Mouse (Mus musculus) lung, adult 2 months (tissue): Measurements from ENCODE around the gene Apex1. TPM values are rescaled to one million over a fixed set of nuclear protein-coding genes. Genes with fewer than 3 reads are reported as not detected.
"Not testable (repeated sequence)": the region's sequence is repeated elsewhere in the genome, so short reads cannot be mapped to it uniquely, and the experiment has no call there.

Experiments
- DNase-seq: peaks from one replicate; pipeline ENCODE4 v3.0.0; 2022
- H3K4me1 ChIP-seq: fragments of 200-500 bp; 2 replicates; pipeline ENCODE4 v1.6.1; 2011; ENCODE audit warnings: low read length; ENCODE audit not compliant: control insufficient read depth, insufficient read depth
- H3K4me3 ChIP-seq: fragments of 200-500 bp; replicated peaks from 2 replicates; pipeline ENCODE3; 2011; ENCODE audit warnings: low read depth, mild to moderate bottlenecking, control low read depth, low read length; ENCODE audit errors: extremely low read depth
- CTCF ChIP-seq: fragments of 200-500 bp; IDR thresholded peaks from 2 replicates; pipeline ENCODE4 v1.5.1; 2011; ENCODE audit warnings: mild to moderate bottlenecking, low read length, control low read depth; ENCODE audit not compliant: insufficient read depth
- POLR2A ChIP-seq: fragments of 200-500 bp; IDR thresholded peaks from 2 replicates; pipeline ENCODE4 v1.6.1; 2011; ENCODE audit warnings: low read depth, mild to moderate bottlenecking, control low read depth, low read length, borderline replicate concordance; ENCODE audit errors: extremely low read depth
- WGBS: fragments of 180-500 bp; shearing (Covaris S2); methylation state at CpG from one replicate; pipeline ENCODE4 v1.1.7; 2018; 5-methylcytosine and 5-hydroxymethylcytosine counted together
- polyA plus RNA-seq: library from polyadenylated mRNA; depleted of rRNA; stranded (reverse); fragments of >200 nt; gene quantifications from 2 replicates; pipeline ENCODE4 v1.2.3, GENCODE M21; 2012

The Apex1 gene
- polyA plus RNA-seq, 1 experiment, result 23.2 TPM

DNA sequence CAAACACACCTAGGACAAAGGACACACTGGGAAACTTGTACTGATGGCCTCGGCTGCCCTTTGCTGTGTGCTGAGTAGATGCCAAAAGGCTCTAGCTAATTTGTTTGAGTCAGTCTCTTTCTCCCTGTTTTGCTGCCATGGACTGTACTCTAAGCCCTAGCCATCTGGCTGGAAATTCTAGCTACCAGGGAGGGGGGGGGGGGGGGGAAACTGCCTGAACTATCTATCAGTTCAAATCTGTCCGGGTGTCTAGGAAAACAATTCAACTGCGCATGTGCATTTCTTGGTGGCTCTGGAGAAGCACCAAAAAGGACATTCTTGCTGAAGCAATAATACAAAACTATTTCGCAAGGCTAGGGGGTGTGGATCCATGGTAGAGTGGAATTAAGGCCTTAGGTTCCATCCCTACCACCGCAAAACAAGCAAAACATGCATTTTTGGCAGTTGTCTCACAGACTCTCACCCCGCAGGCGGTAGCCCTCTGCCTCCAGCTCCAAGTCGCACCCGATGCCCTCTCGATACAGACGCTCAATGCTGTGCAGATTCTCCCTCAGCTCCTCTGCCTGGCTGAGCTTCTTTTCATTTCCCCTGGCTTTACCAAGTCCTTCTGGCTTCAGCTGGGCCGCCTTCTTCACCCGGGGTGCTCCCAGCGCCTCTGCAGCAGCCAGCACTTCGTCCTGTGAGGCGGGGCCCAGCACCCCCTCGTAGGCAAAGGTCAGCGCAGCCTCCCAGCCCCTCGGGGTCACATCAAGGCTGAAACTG, 28.6 kb upstream of the Apex1 start:
- TF ChIP-seq POLR2A, result no peak
- no peak for TF ChIP-seq CTCF
- DNase-seq, result peak; percentile 48
- Histone ChIP-seq H3K4me3 (peak overlapping the region; percentile 53), H3K4me1 (peaks cover 7% of the 10 kb centered on the region; the same call in 1 of the 2 replicates)
- WGBS, result 18% methylated on average over 19 of the region's 19 CpGs

DNA sequence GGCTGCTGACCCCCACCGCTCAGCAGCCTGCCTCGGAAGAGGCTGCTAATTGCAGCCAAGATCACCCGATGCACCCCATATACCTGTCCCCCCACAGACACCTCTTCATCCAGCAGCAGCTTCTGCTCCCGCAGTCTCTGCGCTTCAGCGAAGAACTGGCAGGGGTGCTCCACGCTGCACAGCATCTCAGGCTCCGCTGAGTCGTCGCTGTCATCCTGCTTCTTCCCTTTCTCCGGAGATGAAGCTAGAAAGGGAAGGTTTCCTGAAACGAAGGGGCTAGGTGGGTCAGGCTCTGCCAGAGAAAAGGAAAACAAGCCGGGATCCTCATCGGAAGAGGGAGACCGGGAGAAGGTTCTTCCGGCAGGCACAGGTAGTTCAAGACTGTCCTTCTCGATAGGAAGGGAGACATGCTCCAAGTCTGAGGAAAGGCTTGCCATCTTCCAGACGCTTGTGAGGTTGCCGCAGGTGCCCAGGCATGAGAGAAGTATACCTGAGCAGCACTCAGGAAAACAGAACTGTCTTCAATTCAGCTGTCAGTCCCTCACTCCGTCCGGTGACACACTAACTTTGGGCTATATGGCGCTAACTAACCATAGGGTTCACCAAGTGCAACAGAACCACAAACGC, 27.9 kb upstream of the Apex1 start:
- Histone ChIP-seq H3K4me3 (peak overlapping the region; percentile 53), H3K4me1 (peaks cover 7% of the 10 kb centered on the region; the same call in 1 of the 2 replicates)
- DNase-seq, result peak; percentile 15
- TF ChIP-seq POLR2A (no peak), CTCF (no peak)
- WGBS, result 31% methylated on average over 23 of the region's 23 CpGs

GRCm38 (mm10) chr14:50897374-50897765, 27.4 kb upstream of the Apex1 start, which contains the start of gene Klhl33:
TSS of gene Klhl33 (minus strand) at chr14:50897507.
- peak within 1 kb of the TSS; percentile 53 for H3K4me3 ChIP-seq

DNA sequence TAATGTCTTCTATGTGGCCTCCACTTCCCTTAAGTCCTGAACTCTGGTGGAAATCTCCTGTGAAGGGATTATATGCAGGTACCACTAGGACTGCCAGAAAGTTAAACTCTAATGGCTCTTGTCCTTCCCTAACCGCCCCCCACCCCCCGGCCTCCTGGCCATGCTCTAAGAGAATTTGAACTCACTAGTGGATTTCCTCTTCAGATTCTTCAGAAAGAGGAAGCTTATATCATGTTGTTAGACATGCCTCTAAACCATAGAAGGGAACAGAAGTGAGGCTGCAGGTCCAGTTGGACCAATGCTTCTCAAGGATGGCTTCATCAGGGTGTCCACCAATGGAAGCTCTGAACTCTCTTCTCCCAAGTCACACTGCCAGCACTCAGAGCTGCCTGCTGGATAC, 26.8 kb upstream of the Apex1 start:
- not testable (repeated sequence) for DNase-seq, H3K4me1 ChIP-seq, H3K4me3 ChIP-seq
- WGBS, result 88% methylated on average over 2 of the region's 2 CpGs

More at GRCm38 (mm10) chr14:50897374-50897765, 27.4 kb upstream of the Apex1 start, which contains the start of gene Klhl33:
- H3K4me1 ChIP-seq, result peaks cover 7% of the 10 kb centered on the region; the same call in 1 of the 2 replicates
- DNase-seq, result peak; percentile 12
- WGBS, result 52% methylated on average over 7 of the region's 7 CpGs
- TF ChIP-seq CTCF (no peak), POLR2A (no peak)

- Histone ChIP-seq H3K4me1 (peaks cover 5% of the 10 kb centered on the region), H3K4me3 (peak overlapping the region; percentile 56)
- whole genome bisulfite sequencing, result 13% methylated on average over 26 of the region's 26 CpGs
- peak; percentile 46; the same call in 1 of the 2 replicates for TF ChIP-seq POLR2A
- peak; percentile 61 for TF ChIP-seq CTCF
- DNase-seq, result no peak
Observed at GRCm38 (mm10) chr14:50903973-50904827, 20.6 kb upstream of the Apex1 start.

DNA sequence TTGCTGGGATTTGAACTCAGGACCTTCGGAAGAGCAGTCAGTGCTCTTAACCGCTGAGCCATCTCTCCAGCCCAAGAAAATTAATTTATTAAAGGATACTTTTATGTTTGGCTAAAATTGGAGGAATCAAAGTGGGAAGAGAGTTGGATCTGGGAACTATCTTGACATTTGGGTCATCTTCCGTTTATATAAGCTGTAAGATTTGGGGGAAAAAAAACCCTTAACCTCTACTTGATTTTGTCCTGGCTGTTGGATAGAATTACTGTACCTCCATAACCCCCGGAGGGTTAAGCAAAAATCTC, 20.0 kb upstream of the Apex1 start:
- DNase-seq, result no peak
- TF ChIP-seq CTCF (no peak), POLR2A (no peak)
- H3K4me3 ChIP-seq, result no peak overlapping the region
- 91% methylated on average over 4 of the region's 4 CpGs for WGBS
- H3K4me1 ChIP-seq, result peaks cover 5% of the 10 kb centered on the region

- H3K4me3 ChIP-seq, DNase-seq, H3K4me1 ChIP-seq: not testable (repeated sequence)
Observed at GRCm38 (mm10) chr14:50905327-50905726, 19.4 kb upstream of the Apex1 start.

DNA sequence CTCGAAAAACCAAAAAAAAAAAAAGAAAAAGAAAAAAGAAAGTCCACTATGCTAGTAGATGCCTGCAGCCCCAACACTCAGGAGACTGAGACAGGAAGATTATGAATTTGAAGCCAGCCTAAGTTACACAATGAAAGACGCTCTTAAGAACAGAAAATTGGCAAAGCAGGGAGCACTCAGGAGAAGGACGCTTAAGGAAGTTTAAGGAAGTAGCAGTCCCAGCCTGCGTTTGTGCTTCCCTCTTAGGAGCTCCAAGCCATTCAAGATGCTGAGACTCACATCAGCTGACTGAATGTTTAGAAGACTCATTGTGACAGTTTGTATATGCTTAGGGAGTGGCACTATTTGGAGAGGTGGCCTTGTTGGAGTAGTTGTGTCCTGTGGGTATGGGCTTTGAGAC, 16.6 kb upstream of the Apex1 start:
- peaks cover 5% of the 10 kb centered on the region for H3K4me1 ChIP-seq
- DNase-seq, result no peak
- TF ChIP-seq CTCF, result no peak
- TF ChIP-seq POLR2A, result no peak
- 38% methylated on average over 4 of the region's 4 CpGs for WGBS
- no peak overlapping the region for H3K4me3 ChIP-seq

GRCm38 (mm10) chr14:50911356-50911755, 13.4 kb upstream of the Apex1 start:
- WGBS, result 71% methylated on average over 3 of the region's 3 CpGs
- TF ChIP-seq CTCF (no peak), POLR2A (no peak)
- DNase-seq, result no peak
- Histone ChIP-seq H3K4me1 (no peaks in the 10 kb centered on the region), H3K4me3 (no peak overlapping the region)

DNA sequence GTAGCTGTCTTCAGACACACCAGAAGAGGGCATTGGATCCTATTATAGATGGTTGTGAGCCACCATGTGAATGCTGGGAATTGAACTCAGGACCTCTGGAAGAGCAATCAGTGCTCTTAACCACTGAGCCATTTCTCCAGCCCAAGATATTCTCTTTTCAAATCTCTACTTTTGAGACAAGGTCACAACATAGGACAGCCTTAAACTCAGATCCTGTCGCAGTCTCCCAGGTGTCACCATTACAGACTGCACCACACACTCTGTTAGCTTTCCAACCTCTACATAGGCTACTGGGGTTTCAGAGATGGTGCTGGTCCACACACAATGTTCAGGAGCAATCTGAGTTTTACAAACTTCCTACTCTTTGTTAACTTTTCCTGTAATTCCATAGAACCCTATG, 1.3 kb upstream of the Apex1 start:
- DNase-seq, H3K4me1 ChIP-seq: not testable (repeated sequence)
- H3K4me3 ChIP-seq, result peak overlapping the region; percentile 60
- WGBS, result 74% methylated on average over 1 of the region's 1 CpGs
